In the genomic region with DNA sequence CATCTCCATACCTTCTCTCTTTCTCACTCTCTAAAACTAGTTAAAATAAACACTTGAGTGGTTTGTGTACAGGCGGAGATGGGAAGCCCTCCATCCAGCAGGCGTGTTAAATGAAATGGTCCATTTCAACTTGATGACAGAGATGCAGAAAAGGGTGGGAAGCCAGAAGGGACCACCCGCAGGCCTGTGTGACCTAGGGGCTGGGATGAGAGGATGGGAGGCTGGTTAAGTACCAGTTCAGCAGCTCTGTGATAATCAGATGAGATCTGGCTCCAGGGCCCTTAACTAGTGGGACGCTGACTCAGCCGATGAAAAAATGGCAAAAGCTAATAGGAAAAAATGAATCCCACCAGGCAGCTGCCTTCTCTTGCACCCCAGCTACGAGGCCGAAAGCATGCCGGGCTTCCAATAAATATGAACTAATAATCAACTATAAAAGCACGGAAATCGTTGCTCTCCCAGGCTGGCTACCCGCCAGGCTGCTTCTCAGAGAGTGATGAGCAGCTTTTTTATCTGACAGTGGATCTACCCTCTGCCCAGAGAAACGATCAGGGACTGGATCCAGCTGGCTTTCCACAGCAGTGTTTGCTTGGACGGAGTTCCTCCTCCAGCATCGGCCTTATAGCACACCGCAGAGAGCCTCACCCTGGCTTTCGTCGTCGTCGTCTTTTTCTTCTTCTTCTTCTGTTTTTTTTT, we compare ENCODE assay signal across 8 mouse cellular contexts.
A peak's percentile ranks its signal among the peaks of the same experiment; 100 is the strongest.
DNase-seq lines count a peak whose midpoint lies in the region; ATAC-seq lines count a peak whose summit lies in the region.

No protein-coding gene starts in this region.

- no peaks in the 10 kb centered on the region for H3K36me3 ChIP-seq in neural tube, embryonic 13.5 days

- WGBS in neural tube, embryonic 13.5 days: 69% methylated on average over 19 of the region's 19 CpGs

- H3K4me3 ChIP-seq in neural tube, embryonic 13.5 days: no peak overlapping the region

- no peaks in the 10 kb centered on the region; the same call in 1 of the 2 replicates for H3K4me1 ChIP-seq in neural tube, embryonic 13.5 days (replicated peaks)

- H3K9me3 ChIP-seq in neural tube, embryonic 13.5 days: no peaks in the 10 kb centered on the region

- ATAC-seq in neural tube, embryonic 13.5 days (ENCODE audit: low read depth): no peak

- H3K9ac ChIP-seq in neural tube, embryonic 13.5 days: no peak overlapping the region

- no peaks in the 10 kb centered on the region for H3K27me3 ChIP-seq in neural tube, embryonic 13.5 days

- no peak for DNase-seq in neural tube, embryonic 10.5 days (ENCODE audit: extremely low spot score, low spot score)
- DNase-seq in cerebellum, adult 9-11 months: peak; percentile 36
- peak; percentile 4 to 9 for DNase-seq in kidney, adult 8-10 months
- DNase-seq in lung, postnatal 14 days: peak; percentile 24
- no peak for DNase-seq in retina, embryonic 14.5 days (ENCODE audit: low spot score)
- no peak for DNase-seq in urinary bladder, postnatal 4 days (ENCODE audit: low spot score in 2 of 2)
- DNase-seq in left cerebral cortex, adult 8-10 months (ENCODE audit: low spot score in 2 of 2): no peak

- no peak overlapping the region for H3K4me2 ChIP-seq in neural tube, embryonic 13.5 days

- H3K27ac ChIP-seq in neural tube, embryonic 13.5 days (replicated peaks): peak overlapping the region; percentile 49; the same call in 1 of the 2 replicates

Comparison
In these comparisons a context has a peak if more than half of its experiments do, and no peak if none do; other contexts are left out.
1. DNase-seq: peak in cerebellum, adult 9-11 months (single experiment), kidney, adult 8-10 months (2 of 2) and lung, postnatal 14 days (single experiment); none in neural tube, embryonic 10.5 days (single experiment), retina, embryonic 14.5 days (single experiment), urinary bladder, postnatal 4 days (0 of 2) and left cerebral cortex, adult 8-10 months (0 of 2).